Mouse (Mus musculus) cerebellum, adult 2 months (tissue): ENCODE measurements around the gene Kcnmb3.
"Not testable (repeated sequence)": the region's sequence is repeated elsewhere in the genome, so short reads cannot be mapped to it uniquely, and the experiment has no call there.

Source experiments
- CTCF ChIP-seq: fragments of 200-500 bp; IDR thresholded peaks from 2 replicates; pipeline ENCODE4 v1.5.1; 2011; ENCODE audit warnings: low read depth, mild to moderate bottlenecking, control low read depth, low read length, moderate library complexity, borderline replicate concordance; ENCODE audit not compliant: insufficient read depth
- POLR2A ChIP-seq: fragments of 200-500 bp; IDR thresholded peaks from 2 replicates; pipeline ENCODE4 v1.6.1; 2011; ENCODE audit warnings: low read length, control low read depth, borderline replicate concordance; ENCODE audit not compliant: insufficient read depth

DNA sequence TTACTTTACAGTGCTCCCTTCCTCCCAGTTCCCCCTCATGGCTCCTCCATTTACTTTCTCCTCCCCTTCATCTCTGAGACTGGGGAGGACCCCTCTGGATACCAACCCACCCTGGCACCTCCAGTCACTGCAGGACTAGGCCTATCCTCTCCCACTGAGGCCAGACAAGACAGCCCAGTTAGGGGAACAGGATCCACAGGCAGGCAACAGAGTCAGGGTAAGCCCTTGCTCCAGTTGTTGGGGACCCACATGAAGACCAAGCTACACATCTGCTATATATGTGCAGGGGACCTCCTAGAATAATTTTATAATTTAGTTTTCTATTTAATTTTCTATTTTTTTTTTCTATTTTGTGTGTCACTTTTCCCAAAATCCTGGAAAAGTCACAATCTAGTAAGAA, 62.7 kb downstream of the Kcnmb3 start:
- TF ChIP-seq POLR2A, CTCF: not testable (repeated sequence)
